In the genomic region with DNA sequence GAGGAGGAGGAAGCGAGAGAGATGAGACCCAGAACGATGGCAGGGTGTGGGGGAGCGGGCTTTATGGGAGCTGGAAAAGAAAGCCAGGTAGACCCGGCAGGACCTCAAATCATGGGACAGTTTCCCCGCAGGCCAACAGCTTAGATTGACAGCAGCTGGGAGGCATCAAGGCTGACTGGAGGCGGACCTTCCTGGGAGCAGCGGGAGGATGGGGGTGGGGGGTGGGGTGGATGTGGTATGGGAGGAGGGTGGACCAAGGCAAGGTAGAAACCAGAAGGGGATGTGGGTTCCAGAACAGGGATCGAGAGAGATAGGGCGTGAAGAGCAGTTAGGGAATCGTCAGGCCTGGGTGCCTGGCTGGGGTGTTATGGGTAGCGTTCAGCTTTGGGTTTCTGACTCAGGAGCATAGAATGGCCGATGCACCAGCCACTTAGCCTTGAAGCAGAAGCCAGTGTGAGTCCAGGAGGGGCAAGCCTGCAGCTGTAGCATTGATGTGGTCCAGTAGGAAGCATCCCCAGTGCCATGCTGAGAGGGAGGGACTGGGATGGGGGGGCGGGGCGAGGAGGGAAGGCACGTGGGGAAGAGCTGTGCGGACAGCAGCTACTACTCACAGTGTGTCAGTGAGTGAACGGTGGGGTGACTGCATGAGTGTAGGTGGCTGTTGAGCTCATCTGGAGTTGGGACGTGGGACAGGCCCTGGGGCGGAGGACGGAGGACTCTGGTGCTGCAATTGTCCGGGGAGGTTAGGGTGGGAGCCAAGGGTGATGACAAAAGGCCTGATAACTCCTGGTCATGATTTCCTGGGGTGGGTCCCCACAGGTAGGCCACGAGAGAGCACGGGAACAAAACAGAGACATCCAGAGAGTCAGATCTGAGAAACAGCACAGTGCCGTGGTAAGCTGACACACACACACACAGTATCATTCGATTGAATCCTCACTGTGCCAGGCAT, we compare ENCODE assay signal across 10 mouse cellular contexts.
DNase-seq lines count a peak whose midpoint lies in the region; ATAC-seq lines count a peak whose summit lies in the region.
"Had no signal": no experiment of that assay in that cellular context is flagged by ENCODE, and none has a peak within 500 bp of the region (broad histone marks: within the 10 kb centered on the region; RNA-seq: fewer than 3 reads in every experiment).

No protein-coding gene starts in this region.

- peaks cover 21% of the 10 kb centered on the region for H3K4me1 ChIP-seq in heart, embryonic 15.5 days (replicated peaks)
- peaks cover 20% of the 10 kb centered on the region; the same call in 1 of the 2 replicates for H3K4me1 ChIP-seq in stomach, embryonic 15.5 days

- H3K4me2 ChIP-seq in heart, embryonic 15.5 days, result peak overlapping the region; percentile 2; the same call in 1 of the 2 replicates
- peak overlapping the region; percentile 19; the same call in 1 of the 2 replicates for H3K4me2 ChIP-seq in stomach, embryonic 15.5 days

- H3K4me3 ChIP-seq in heart, embryonic 15.5 days, result no peak overlapping the region
- H3K4me3 ChIP-seq in stomach, embryonic 15.5 days (replicated peaks), result no peak overlapping the region

- no peaks in the 10 kb centered on the region for H3K36me3 ChIP-seq in heart, embryonic 15.5 days
- no peaks in the 10 kb centered on the region for H3K36me3 ChIP-seq in stomach, embryonic 15.5 days

- ATAC-seq in heart, embryonic 15.5 days (replicated peaks; ENCODE audit: insufficient number of reproducible peaks, insufficient read depth, low FRiP score, low read depth), result no peak
- peak; percentile 19; the same call in 1 of the 2 replicates for ATAC-seq in stomach, embryonic 15.5 days (ENCODE audit: insufficient read depth, low FRiP score, low read depth)

- peaks cover 7% of the 10 kb centered on the region; the same call in 1 of the 2 replicates for H3K27me3 ChIP-seq in heart, embryonic 15.5 days
- no peaks in the 10 kb centered on the region for H3K27me3 ChIP-seq in stomach, embryonic 15.5 days (replicated peaks)

- DNase-seq in adrenal gland, adult 2 months, result peak; percentile 53
- DNase-seq in adrenal gland, postnatal 25 days, result no peak
- DNase-seq in heart, postnatal 4 days, result no peak
- peak; percentile 35 for DNase-seq in retina, postnatal 1 day
- DNase-seq in retina, embryonic 14.5 days (ENCODE audit: low spot score), result no peak
- DNase-seq in gastrocnemius, postnatal 4 days (ENCODE audit: low spot score in 2 of 2), result no peak
- DNase-seq: adrenal gland, postnatal 36 days; cerebellum, postnatal 25 days had no signal

- H3K9ac ChIP-seq in heart, embryonic 15.5 days, result no peak overlapping the region
- H3K9ac ChIP-seq in stomach, embryonic 15.5 days, result no peak overlapping the region

- no peaks in the 10 kb centered on the region for H3K9me3 ChIP-seq in heart, embryonic 15.5 days (replicated peaks)
- H3K9me3 ChIP-seq in stomach, embryonic 15.5 days, result no peaks in the 10 kb centered on the region

- H3K27ac ChIP-seq in heart, embryonic 15.5 days, result no peak overlapping the region
- H3K27ac ChIP-seq in stomach, embryonic 15.5 days, result no peak overlapping the region

- WGBS in heart, embryonic 15.5 days, result 42% methylated on average over 25 of the region's 25 CpGs
- WGBS in stomach, embryonic 15.5 days, result 41% methylated on average over 25 of the region's 25 CpGs

Comparison
In these comparisons a context has a peak if more than half of its experiments do, and no peak if none do; other contexts are left out.
1. DNase-seq: peak in adrenal gland, adult 2 months (single experiment) and retina, postnatal 1 day (single experiment); none in adrenal gland, postnatal 25 days (single experiment), heart, postnatal 4 days (single experiment), retina, embryonic 14.5 days (single experiment) and gastrocnemius, postnatal 4 days (0 of 2).